8 mouse cellular contexts compared by ENCODE assay signal in genomic region chr5:124862013-124862866, GRCm38 (mm10). TPM values are rescaled to one million over a fixed set of nuclear protein-coding genes. Genes with fewer than 3 reads are reported as not detected.
DNase-seq lines count a peak whose midpoint lies in the region; ATAC-seq lines count a peak whose summit lies in the region.

Ccdc92 (minus strand) TSS chr5:124862424.
Zfp664 (plus strand) TSS chr5:124862691.

- peak within 1 kb of the TSS; percentile 97 for H3K27ac ChIP-seq in hindbrain, embryonic 12.5 days

- peak within 1 kb of the TSS; percentile 98 for H3K9ac ChIP-seq in hindbrain, embryonic 12.5 days

- H3K4me1 ChIP-seq in hindbrain, embryonic 12.5 days: peaks cover 34% of the 10 kb centered on the region

- H3K4me2 ChIP-seq in hindbrain, embryonic 12.5 days (replicated peaks): peak within 1 kb of the TSS; percentile 97

- WGBS in hindbrain, embryonic 12.5 days: under 1% methylated on average over 84 of the region's 103 CpGs

- H3K4me3 ChIP-seq in hindbrain, embryonic 12.5 days: peak within 1 kb of the TSS; percentile 97

- peak; percentile 100 for DNase-seq in NIH3T3 (ENCODE audit: low read depth)
- DNase-seq in cerebellum, postnatal 10 days: peak; percentile 99 to 100
- peak; percentile 94 to 97 for DNase-seq in frontal cortex, postnatal 10 days (ENCODE audit: low spot score in 2 of 2)
- DNase-seq in layer of hippocampus, postnatal 14 days (ENCODE audit: low spot score in 2 of 2): peak; percentile 92 to 98
- peak; percentile 98 for DNase-seq in lung, postnatal 14 days
- peak; percentile 99 for DNase-seq in retina, adult 2 months (ENCODE audit: low read depth, low spot score)
- DNase-seq in thymus, postnatal 36 days: peak; percentile 98

- H3K36me3 ChIP-seq in hindbrain, embryonic 12.5 days: 0 out of 2 replicates have a peak, but pooled peaks cover 8% of the 10 kb centered on the region

- ATAC-seq in hindbrain, embryonic 12.5 days (ENCODE audit: low FRiP score): peak; percentile 92

- no peaks in the 10 kb centered on the region for H3K9me3 ChIP-seq in hindbrain, embryonic 12.5 days (replicated peaks)

- peaks cover 19% of the 10 kb centered on the region for H3K27me3 ChIP-seq in hindbrain, embryonic 12.5 days

RNA-seq across cellular contexts. Expression of gene Ccdc92, which starts in this region (rescaled TPM):
- polyA plus RNA-seq in hindbrain, embryonic 12.5 days (2016; fragmentation: Nextera tagmentation; extraction: Ambion mirVana): 26.1 and 27.9 TPM in 2 replicates
- 10 to 100 TPM; 45.9 to 49.2 TPM for total RNA-seq in layer of hippocampus, postnatal 14 days (2021)

RNA-seq across cellular contexts. Expression of gene Zfp664, which starts in this region (rescaled TPM):
- polyA plus RNA-seq in hindbrain, embryonic 12.5 days (2016; fragmentation: Nextera tagmentation; extraction: Ambion mirVana): 145 and 152 TPM in 2 replicates
- 10 to 100 TPM; 58.3 to 58.8 TPM for total RNA-seq in layer of hippocampus, postnatal 14 days (2021)

Comparison
In these comparisons a context has a peak if more than half of its experiments do, and no peak if none do; other contexts are left out.
1. Peak in every context shown above with its lines: DNase-seq, ATAC-seq, H3K4me3 ChIP-seq and H3K27ac ChIP-seq.